Mouse (Mus musculus) G1E-ER4 (cell line): ENCODE measurements around the gene Sept7. TPM values are rescaled to one million over a fixed set of nuclear protein-coding genes. Genes with fewer than 3 reads are reported as not detected.

Experiments
- GATA1 ChIP-seq: IDR thresholded peaks from one replicate; pipeline ENCODE4 v1.8.0; 2012; ENCODE audit warnings: low read length, inconsistent platforms
- polyA plus RNA-seq: library from polyadenylated mRNA; stranded (reverse); fragments of >175 nt; gene quantifications from 2 replicates; pipeline ENCODE4 v1.2.3, GENCODE M21; 2012

Gene Sept7
- polyA plus RNA-seq = 9.4 and 11.9 TPM in 2 replicates

GRCm38 (mm10) chr9:25252283-25252726 is at the start of gene Sept7:
TSS of gene Sept7 (plus strand) at chr9:25252439.
- TF ChIP-seq GATA1 = no peak

DNA sequence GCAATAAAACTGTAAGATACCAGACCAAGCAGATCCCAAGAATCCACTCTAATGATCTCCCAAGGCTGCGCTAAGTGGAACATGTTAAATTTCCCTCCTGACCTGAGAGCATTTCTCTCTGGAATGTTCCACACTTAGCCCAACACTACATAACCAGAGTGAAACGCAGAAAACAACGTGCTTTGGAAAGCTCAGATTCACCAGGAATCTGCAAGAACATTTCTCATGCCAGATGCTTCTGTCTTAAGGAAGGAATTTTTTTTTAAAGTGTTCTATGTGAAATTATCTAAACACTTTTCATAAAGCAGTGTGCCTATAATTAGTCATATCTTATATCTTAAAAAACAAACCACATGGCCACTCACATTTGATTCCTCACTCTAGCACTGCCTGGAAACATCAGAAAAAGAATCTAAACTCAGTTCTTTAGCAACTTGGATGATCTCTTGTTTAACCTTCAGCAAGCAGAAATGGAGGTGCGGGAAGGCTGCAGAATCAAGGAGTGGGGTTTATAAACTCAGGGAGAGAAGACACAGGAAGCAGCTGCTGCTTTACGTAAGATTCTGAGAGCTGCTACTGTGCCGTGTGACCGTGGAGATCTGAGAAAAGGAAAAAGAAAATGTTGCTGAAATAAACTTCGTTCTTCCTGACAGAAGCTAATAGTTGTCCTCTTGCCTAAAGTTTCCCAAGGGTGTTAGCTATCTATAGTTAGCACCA is 44.0 kb upstream of the Sept7 start:
- no peak for TF ChIP-seq GATA1

GRCm38 (mm10) chr9:25212309-25213163 is 39.7 kb upstream of the Sept7 start:
- no peak for TF ChIP-seq GATA1

DNA sequence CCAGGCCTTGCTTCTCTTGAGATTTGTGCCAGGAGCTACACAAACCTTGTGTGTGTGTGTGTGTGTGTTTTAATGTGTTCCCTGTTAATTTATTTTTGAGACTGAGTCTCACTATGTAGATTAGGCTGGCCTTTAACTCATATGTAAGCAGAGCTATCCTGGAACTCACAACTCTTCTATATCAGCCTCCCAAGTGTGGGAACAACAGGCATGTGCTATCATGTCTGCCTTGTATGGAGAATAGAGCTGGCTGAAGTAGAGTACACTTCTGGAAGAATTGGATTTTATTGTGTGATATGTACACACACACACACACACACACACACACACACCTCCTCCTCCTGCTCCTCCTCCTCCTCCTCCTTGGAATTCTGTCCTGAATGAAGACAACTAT is 39.1 kb upstream of the Sept7 start:
- TF ChIP-seq GATA1 = no peak

GRCm38 (mm10) chr9:25215411-25215810 is 36.8 kb upstream of the Sept7 start:
- no peak for TF ChIP-seq GATA1

DNA sequence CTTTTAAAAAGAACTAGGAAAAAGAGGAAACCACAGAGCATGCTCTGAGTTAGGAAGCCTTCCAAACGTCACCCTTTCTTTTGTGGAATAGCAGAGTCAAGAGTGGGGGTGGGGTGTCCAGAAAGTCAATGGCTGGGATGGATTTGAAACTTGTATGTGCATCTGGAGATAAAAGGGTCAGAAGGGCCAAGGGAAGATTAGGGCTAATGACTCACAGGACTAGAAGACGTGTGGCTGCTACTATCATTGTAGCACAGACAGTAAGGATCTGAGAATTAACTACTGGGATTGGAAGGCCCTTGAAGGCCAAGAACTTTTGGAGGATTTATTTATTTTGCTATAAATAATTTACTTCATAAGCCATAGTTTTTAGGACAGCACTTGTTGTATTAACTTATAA is 36.0 kb upstream of the Sept7 start:
- TF ChIP-seq GATA1 = no peak

DNA sequence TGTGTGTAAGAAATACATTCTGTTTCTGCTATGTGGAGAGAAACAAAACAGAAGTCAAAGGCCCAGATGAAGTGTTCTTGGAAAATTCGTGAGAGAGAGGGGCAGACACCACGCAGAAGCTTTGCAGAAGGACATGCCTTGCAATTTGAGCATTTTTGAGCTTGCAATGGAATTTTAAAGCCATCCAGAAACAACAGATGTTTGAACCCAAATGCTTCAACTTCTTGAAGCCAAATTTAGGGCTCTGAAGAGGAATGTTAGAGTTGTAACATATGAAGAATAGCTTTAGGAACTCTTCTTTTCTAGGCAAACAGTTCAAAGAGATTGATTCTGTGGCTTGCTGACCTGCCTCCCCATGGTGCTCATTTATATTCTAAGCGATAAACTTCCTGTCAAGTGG is 33.3 kb upstream of the Sept7 start:
- no peak for TF ChIP-seq GATA1

DNA sequence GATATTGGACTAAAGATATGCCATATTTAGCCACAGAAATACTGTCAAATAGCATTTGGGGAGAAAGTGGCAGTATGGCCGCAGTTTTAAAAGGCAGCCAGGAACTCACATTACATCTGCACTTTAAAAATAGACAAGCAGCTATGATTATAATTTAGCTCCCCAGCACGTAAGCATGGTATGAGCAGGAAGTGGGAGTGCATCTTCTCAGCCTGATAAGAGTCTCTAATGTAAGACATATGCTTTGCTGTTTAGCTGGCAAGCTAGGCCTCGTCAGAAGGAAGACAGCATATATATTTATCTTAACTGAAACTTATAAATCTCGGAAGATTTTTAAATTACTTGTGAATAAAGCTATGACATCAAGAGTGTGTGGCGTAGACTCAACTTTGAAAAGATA is 32.4 kb upstream of the Sept7 start:
- no peak for TF ChIP-seq GATA1

DNA sequence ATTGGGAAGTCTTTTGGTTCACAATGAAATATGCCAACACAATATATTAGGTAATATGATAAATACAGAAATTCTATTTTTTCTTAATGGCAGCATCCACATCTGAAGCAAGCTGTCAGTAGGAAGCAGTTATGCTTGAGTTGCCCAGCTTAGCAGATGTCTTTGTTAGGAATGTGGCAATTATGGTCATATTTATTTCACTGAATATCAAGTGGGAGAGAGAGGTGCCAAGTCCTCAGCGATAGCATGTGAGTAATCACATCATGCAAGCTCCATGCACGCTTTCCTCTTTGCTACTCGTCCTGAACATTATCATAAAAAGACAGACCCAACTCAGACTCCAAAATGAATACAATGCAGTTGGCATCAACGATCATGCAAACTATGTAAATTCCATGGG is 27.3 kb upstream of the Sept7 start:
- TF ChIP-seq GATA1 = no peak

DNA sequence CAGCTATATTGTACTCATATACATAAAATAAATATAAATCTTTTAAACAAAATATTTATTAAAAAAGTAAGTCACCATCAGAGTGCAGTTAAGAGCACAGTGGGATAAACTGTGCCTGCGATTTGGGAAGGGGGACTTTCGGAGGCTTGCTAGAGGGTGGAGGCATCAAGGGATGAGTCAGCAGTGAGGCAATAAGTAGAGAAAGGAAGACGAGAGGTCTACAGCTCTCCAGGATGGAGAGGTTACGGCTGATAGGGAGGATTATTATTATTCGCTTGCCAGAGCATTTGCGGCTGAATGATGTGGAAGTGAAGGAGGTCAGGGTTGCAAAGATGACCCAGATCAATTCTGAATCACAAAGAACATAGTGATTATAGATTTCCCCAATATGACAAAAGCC is 22.5 kb upstream of the Sept7 start:
- no peak for TF ChIP-seq GATA1

DNA sequence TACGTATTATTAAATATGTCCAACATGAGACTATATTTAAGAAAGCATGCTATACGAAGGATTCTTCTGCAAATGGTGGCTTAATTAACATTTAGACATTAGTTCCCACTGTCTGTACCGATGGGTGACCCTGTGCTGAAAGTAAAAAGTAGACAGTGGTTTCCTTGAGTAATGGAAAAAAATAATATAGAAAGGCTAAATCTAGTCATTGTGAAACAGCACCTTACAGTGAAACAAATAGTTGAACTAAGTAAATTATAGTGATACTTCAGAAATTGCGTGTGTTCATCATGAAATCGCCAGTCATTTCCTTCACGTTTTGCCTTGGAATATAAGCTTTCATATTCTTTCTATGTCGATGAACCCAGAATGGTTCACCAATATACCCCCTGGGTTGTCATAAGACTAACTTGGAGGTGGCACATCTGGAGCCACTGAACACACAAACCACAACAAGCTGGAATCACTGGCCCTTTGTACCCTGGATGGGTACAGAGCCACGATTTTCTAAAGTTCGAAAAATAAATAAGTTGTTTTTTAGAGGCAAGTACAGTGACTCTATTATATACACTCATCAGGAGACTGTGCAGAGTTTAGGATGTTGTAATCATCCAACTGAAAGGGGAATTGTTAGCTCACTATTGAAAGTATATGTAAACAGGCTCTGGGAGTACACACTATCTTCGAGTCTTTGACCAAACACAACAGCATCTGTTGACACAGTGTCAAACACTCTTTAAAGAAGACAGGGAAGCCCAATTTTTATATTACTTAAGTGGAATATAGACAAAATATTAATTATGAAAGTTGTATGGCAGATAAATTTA is 21.8 kb upstream of the Sept7 start:
- TF ChIP-seq GATA1 = no peak

DNA sequence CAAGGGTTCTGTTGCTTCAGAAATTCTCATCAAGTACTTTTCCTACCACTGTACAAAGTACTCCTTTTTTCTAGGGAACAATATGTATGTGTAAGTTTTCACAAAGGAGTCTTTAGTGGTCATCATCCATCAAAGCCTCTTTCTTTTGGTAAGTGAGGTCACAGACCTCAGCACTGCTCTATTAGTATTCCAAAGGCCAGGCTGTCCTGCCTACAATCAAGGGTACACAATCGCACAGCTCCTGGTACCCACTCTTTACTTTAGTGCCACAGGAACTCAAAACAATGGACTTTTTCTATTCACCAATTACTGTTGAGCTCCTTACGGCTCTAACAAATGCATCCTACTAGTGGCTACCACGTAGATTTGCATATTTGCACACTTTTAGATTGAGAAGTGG is 11.2 kb upstream of the Sept7 start:
- no peak for TF ChIP-seq GATA1

- no peak for TF ChIP-seq GATA1
Measured at GRCm38 (mm10) chr9:25242266-25242665, 10.0 kb upstream of the Sept7 start.

- TF ChIP-seq GATA1 = no peak
Measured at GRCm38 (mm10) chr9:25243926-25244657, 8.1 kb upstream of the Sept7 start.

DNA sequence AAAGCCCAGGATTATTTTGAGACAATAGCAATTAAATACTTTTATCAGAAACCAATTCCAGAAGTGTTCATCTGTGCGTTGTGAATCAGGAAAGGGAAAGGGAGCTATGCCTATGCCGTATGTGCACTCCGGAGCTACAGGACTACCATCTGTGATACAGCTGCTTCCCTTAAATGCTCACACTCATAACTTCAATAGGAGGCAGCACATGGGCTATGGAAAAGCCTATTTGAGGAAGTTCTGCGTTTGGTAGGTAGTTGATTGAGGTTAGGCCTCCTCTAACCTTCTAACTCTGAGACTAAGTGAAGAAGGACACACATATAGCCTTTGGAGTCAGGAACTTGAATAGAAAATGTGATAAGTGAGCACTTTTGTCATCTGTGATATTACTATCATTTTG is 7.1 kb upstream of the Sept7 start:
- no peak for TF ChIP-seq GATA1
